Mouse (Mus musculus) embryonic fibroblast, embryonic 13.5 days (primary cell): ENCODE data around the gene Lce3c. TPM values are rescaled to one million over a fixed set of nuclear protein-coding genes. Genes with fewer than 3 reads are reported as not detected.

Experiments used
- H3K27ac ChIP-seq: 2 replicates; pipeline ENCODE4 v1.5.1; 2012; ENCODE audit warnings: low read length, control low read depth, inconsistent platforms; ENCODE audit not compliant: insufficient read depth
- H3K4me1 ChIP-seq: 2 replicates; pipeline ENCODE4 v1.6.1; 2011; ENCODE audit warnings: low read length; ENCODE audit not compliant: control insufficient read depth, insufficient read depth
- H3K4me3 ChIP-seq: 2 replicates; pipeline ENCODE4 v1.5.1; 2011; ENCODE audit warnings: mild to moderate bottlenecking, control low read depth, low read length; ENCODE audit not compliant: insufficient read depth
- CTCF ChIP-seq: IDR thresholded peaks from 2 replicates; pipeline ENCODE4 v1.5.1; 2011; ENCODE audit warnings: mild to moderate bottlenecking, control low read depth, low read length, moderate library complexity, borderline replicate concordance; ENCODE audit not compliant: insufficient read depth
- POLR2A ChIP-seq: IDR thresholded peaks from 2 replicates; pipeline ENCODE4 v1.6.1; 2011; ENCODE audit warnings: low read depth, mild to moderate bottlenecking, control low read depth, low read length, moderate library complexity
- polyA plus RNA-seq: library from polyadenylated mRNA; stranded (reverse); fragments of >200 nt; gene quantifications from 2 replicates; pipeline ENCODE4 v1.2.4, GENCODE M21; 2011; ENCODE audit warnings: low read depth; ENCODE audit not compliant: missing spikeins, insufficient read length

The Lce3c gene
- polyA plus RNA-seq, 1 experiment: not detected

- no peak within 1 kb of the TSS for H3K4me3 ChIP-seq
- no peak within 1 kb of the TSS for H3K27ac ChIP-seq
- no peaks in the 10 kb centered on the region for H3K4me1 ChIP-seq
- no peak for TF ChIP-seq CTCF
- TF ChIP-seq POLR2A: no peak
Observed at GRCm38 (mm10) chr3:92966761-92967160, 22.5 kb downstream of the Lce3c start, which contains the start of gene Lce3e. Gene Lce3e, plus strand, starts transcription at chr3:92967061.

DNA sequence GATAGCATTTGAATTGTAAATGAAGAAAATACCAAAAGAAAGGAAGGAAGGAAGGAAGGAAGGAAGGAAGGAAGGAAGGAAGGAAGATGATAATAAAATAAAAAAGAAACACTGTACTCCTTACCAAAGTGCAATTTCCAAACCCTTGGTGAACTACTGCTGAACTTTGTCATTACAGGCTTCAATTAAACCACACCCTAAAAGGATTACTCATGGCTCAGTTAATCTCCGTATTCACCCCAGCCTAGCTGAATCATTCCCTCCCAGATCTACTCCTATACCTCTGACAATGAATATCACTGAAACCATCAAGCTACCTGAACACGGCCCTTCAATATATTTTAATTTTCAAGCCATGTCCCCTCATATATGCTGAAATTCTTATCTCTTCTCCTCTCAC is 34.2 kb downstream of the Lce3c start:
- Histone ChIP-seq H3K27ac (no peak overlapping the region), H3K4me1 (peaks cover 6% of the 10 kb centered on the region), H3K4me3 (no peak overlapping the region)
- TF ChIP-seq CTCF (no peak), POLR2A (no peak)

GRCm38 (mm10) chr3:92991926-92992325 is 47.6 kb downstream of the Lce3c start, which contains the start of gene Lce3f:
Gene Lce3f, plus strand, starts transcription at chr3:92992226.
- Histone ChIP-seq H3K4me3 (no peak within 1 kb of the TSS), H3K27ac (no peak within 1 kb of the TSS), H3K4me1 (no peaks in the 10 kb centered on the region)
- TF ChIP-seq CTCF (no peak), POLR2A (no peak)

Other genes starting within 250 kb of the Lce3c start
- not detected in 2 replicates for gene Lce1e, start 235.4 kb upstream of the Lce3c start, polyA plus RNA-seq
- gene Lce1f, start 224.1 kb upstream of the Lce3c start, polyA plus RNA-seq: not detected in 2 replicates
- not detected in 2 replicates for gene Gm38119, start 205.4 kb upstream of the Lce3c start, polyA plus RNA-seq
- gene Lce1g, start 192.1 kb upstream of the Lce3c start, polyA plus RNA-seq: not detected in 2 replicates
- gene Lce1h, start 179.4 kb upstream of the Lce3c start, polyA plus RNA-seq: not detected in 2 replicates
- not detected in 2 replicates for gene Lce1i, start 165.6 kb upstream of the Lce3c start, polyA plus RNA-seq
- gene Lce1j, start 154.0 kb upstream of the Lce3c start, polyA plus RNA-seq: not detected in 2 replicates
- gene Lce1k, start 136.6 kb upstream of the Lce3c start, polyA plus RNA-seq: not detected in 2 replicates
- gene Kprp, start 117.2 kb upstream of the Lce3c start, polyA plus RNA-seq: not detected in 2 replicates
- gene Lce1l, start 93.2 kb upstream of the Lce3c start, polyA plus RNA-seq: not detected in 2 replicates
- gene 2310050C09Rik, start 74.3 kb upstream of the Lce3c start, polyA plus RNA-seq: not detected in 2 replicates
- gene Lce3a, start 18.3 kb upstream of the Lce3c start, polyA plus RNA-seq: not detected in 2 replicates
- gene Lce3b, start 11.5 kb upstream of the Lce3c start, polyA plus RNA-seq: not detected in 2 replicates
- gene Lce3d, start 12.9 kb downstream of the Lce3c start, polyA plus RNA-seq: not detected in 2 replicates
- not detected in 2 replicates for gene Lce3e, start 22.6 kb downstream of the Lce3c start, polyA plus RNA-seq
- gene Lce3f, start 47.7 kb downstream of the Lce3c start, polyA plus RNA-seq: not detected in 2 replicates
- gene Crct1, start 71.2 kb downstream of the Lce3c start, polyA plus RNA-seq: 0.74 and 1.4 TPM in 2 replicates
- not detected in 2 replicates for gene Lce1m, start 74.6 kb downstream of the Lce3c start, polyA plus RNA-seq
- gene Gm4858, start 124.3 kb downstream of the Lce3c start, polyA plus RNA-seq: not detected in 2 replicates
- gene Crnn, start 200.3 kb downstream of the Lce3c start, polyA plus RNA-seq: not detected in 2 replicates